Mouse (Mus musculus) liver, embryonic 11.5 days (tissue): ENCODE results near the gene Myo1f. TPM values are rescaled to one million over a fixed set of nuclear protein-coding genes. Genes with fewer than 3 reads are reported as not detected.
"Not testable (repeated sequence)": the region's sequence is repeated elsewhere in the genome, so short reads cannot be mapped to it uniquely, and the experiment has no call there.

Experiments
- ATAC-seq: fragments of 200-750 bp; cut with Nextera tagmentation; replicated peaks from 2 replicates; pipeline ENCODE4 v1.8.0; 2017; ENCODE audit warnings: moderate number of reproducible peaks, mild to moderate bottlenecking, moderate TSS enrichment, moderate library complexity; ENCODE audit not compliant: low FRiP score
- DNase-seq: peaks from one replicate; pipeline ENCODE4 v3.0.0-alpha.2; 2017; ENCODE audit warnings: low spot score
- H3K27ac ChIP-seq: fragments of 300-500 bp; sonication (generic); 2 replicates; pipeline ENCODE4 v1.5.1; 2014; ENCODE audit warnings: mild to moderate bottlenecking, low read depth, low read length, control low read depth
- H3K27me3 ChIP-seq: fragments of 300-500 bp; sonication (generic); replicated peaks from 2 replicates; pipeline ENCODE4 v1.6.1; 2014; ENCODE audit warnings: low read length, mixed read lengths; ENCODE audit not compliant: control insufficient read depth, insufficient read depth
- H3K36me3 ChIP-seq: fragments of 300-500 bp; sonication (generic); 2 replicates; pipeline ENCODE4 v1.6.1; 2014; ENCODE audit warnings: mild to moderate bottlenecking, low read length, moderate library complexity, mixed read lengths; ENCODE audit not compliant: control insufficient read depth, insufficient read depth
- H3K4me1 ChIP-seq: fragments of 300-500 bp; sonication (generic); replicated peaks from 2 replicates; pipeline ENCODE4 v1.6.1; 2014; ENCODE audit warnings: low read length, mixed read lengths; ENCODE audit not compliant: control insufficient read depth, insufficient read depth
- H3K4me2 ChIP-seq: fragments of 300-500 bp; sonication (generic); 2 replicates; pipeline ENCODE4 v1.6.1; 2014; ENCODE audit warnings: mild to moderate bottlenecking, control low read depth, moderate library complexity
- H3K4me3 ChIP-seq: fragments of 300-500 bp; sonication (generic); 2 replicates; pipeline ENCODE4 v1.5.1; 2014; ENCODE audit warnings: low read depth, low read length, control low read depth
- H3K9ac ChIP-seq: fragments of 300-500 bp; sonication (generic); 2 replicates; pipeline ENCODE4 v1.6.1; 2014; ENCODE audit warnings: low read depth, low read length, control low read depth
- H3K9me3 ChIP-seq: fragments of 300-500 bp; sonication (generic); 2 replicates; pipeline ENCODE4 v1.6.1; 2016; ENCODE audit warnings: low read length, inconsistent platforms, mixed read lengths; ENCODE audit not compliant: control insufficient read depth
- WGBS: fragments of 180-500 bp; shearing (Covaris S2); extraction: QIAGEN DNeasy Blood & Tissue Kit; methylation state at CpG from one replicate; pipeline ENCODE4 v1.1.7; 2014; 5-methylcytosine and 5-hydroxymethylcytosine counted together
- polyA plus RNA-seq: library from polyadenylated mRNA; unstranded; fragments of >200 nt; fragmentation: Nextera tagmentation; extraction: Ambion mirVana; gene quantifications from 2 replicates; pipeline ENCODE4 v1.2.1, GENCODE M21; 2014

Myo1f gene
- polyA plus RNA-seq, 1 experiment from 2014 or later = 8.1 TPM

GRCm38 (mm10) chr17:33600831-33601230 is 45.3 kb downstream of the Myo1f start:
- no peaks in the 10 kb centered on the region for H3K4me1 ChIP-seq
- DNase-seq (no peak), ATAC-seq (no peak)
- no peak overlapping the region for H3K27ac ChIP-seq
- H3K27me3 ChIP-seq = no peaks in the 10 kb centered on the region
- H3K9me3 ChIP-seq = peaks cover 5% of the 10 kb centered on the region; the same call in 1 of the 2 replicates
- H3K36me3 ChIP-seq = no peaks in the 10 kb centered on the region
- no peak overlapping the region for H3K4me3 ChIP-seq
- WGBS = 73% methylated on average over 3 of the region's 3 CpGs
- no peak overlapping the region for H3K4me2 ChIP-seq
- no peak overlapping the region for H3K9ac ChIP-seq

- Histone ChIP-seq H3K27me3 (no peaks in the 10 kb centered on the region), H3K4me1 (no peaks in the 10 kb centered on the region; the same call in 1 of the 2 replicates), H3K4me2 (no peak overlapping the region), H3K36me3 (no peaks in the 10 kb centered on the region), H3K4me3 (no peak overlapping the region), H3K27ac (no peak overlapping the region), H3K9me3 (peaks cover 5% of the 10 kb centered on the region; the same call in 1 of the 2 replicates), H3K9ac (no peak overlapping the region)
- no peak for ATAC-seq
- DNase-seq = no peak
- WGBS = 84% methylated on average over 12 of the region's 12 CpGs
Observed at GRCm38 (mm10) chr17:33601947-33602346, 46.4 kb downstream of the Myo1f start.

GRCm38 (mm10) chr17:33607273-33607672 is 51.8 kb downstream of the Myo1f start:
- Histone ChIP-seq H3K27ac (no peak overlapping the region), H3K36me3 (no peaks in the 10 kb centered on the region), H3K9me3 (no peaks in the 10 kb centered on the region), H3K4me1 (peaks cover 9% of the 10 kb centered on the region), H3K4me3 (no peak overlapping the region), H3K27me3 (no peaks in the 10 kb centered on the region), H3K4me2 (peak overlapping the region; percentile 27; the same call in 1 of the 2 replicates), H3K9ac (no peak overlapping the region)
- DNase-seq (no peak), ATAC-seq (peak; percentile 90)
- WGBS = 44% methylated on average over 2 of the region's 2 CpGs

- H3K4me1 ChIP-seq = peaks cover 9% of the 10 kb centered on the region
- DNase-seq (no peak), ATAC-seq (no peak)
- no peak overlapping the region for H3K9ac ChIP-seq
- H3K27ac ChIP-seq = no peak overlapping the region
- no peaks in the 10 kb centered on the region for H3K9me3 ChIP-seq
- H3K4me2 ChIP-seq = no peak overlapping the region
- no peaks in the 10 kb centered on the region for H3K27me3 ChIP-seq
- no peaks in the 10 kb centered on the region for H3K36me3 ChIP-seq
- no peak overlapping the region for H3K4me3 ChIP-seq
- 78% methylated on average over 7 of the region's 7 CpGs for WGBS
Observed at GRCm38 (mm10) chr17:33610548-33610947, 55.0 kb downstream of the Myo1f start.

GRCm38 (mm10) chr17:33613726-33614125 is 58.2 kb downstream of the Myo1f start:
- ATAC-seq, H3K4me3 ChIP-seq, H3K9ac ChIP-seq, H3K9me3 ChIP-seq, H3K36me3 ChIP-seq, H3K27me3 ChIP-seq, H3K27ac ChIP-seq, DNase-seq, H3K4me1 ChIP-seq, H3K4me2 ChIP-seq: not testable (repeated sequence)
- WGBS = 92% methylated on average over 5 of the region's 5 CpGs

GRCm38 (mm10) chr17:33627281-33627680 is 71.8 kb downstream of the Myo1f start:
- H3K36me3 ChIP-seq = peaks cover 5% of the 10 kb centered on the region; the same call in 1 of the 2 replicates
- DNase-seq = no peak
- H3K4me3 ChIP-seq = no peak overlapping the region
- H3K27me3 ChIP-seq = no peaks in the 10 kb centered on the region
- WGBS = 91% methylated on average over 3 of the region's 3 CpGs
- H3K27ac ChIP-seq = no peak overlapping the region
- no peaks in the 10 kb centered on the region for H3K9me3 ChIP-seq
- H3K4me2 ChIP-seq = no peak overlapping the region
- no peak for ATAC-seq
- H3K9ac ChIP-seq = no peak overlapping the region
- peaks cover 11% of the 10 kb centered on the region for H3K4me1 ChIP-seq

- 3% methylated on average over 35 of the region's 35 CpGs for WGBS
- Histone ChIP-seq H3K4me1 (peaks cover 11% of the 10 kb centered on the region), H3K9me3 (no peaks in the 10 kb centered on the region), H3K4me3 (peak within 1 kb of the TSS; percentile 59), H3K27me3 (no peaks in the 10 kb centered on the region), H3K4me2 (peak within 1 kb of the TSS; percentile 90), H3K9ac (peak within 1 kb of the TSS; percentile 78), H3K27ac (peak within 1 kb of the TSS; percentile 85), H3K36me3 (peaks cover 5% of the 10 kb centered on the region; the same call in 1 of the 2 replicates)
- ATAC-seq (peak; percentile 97), DNase-seq (peak; percentile 95)
Observed at GRCm38 (mm10) chr17:33628621-33629486, 73.3 kb downstream of the Myo1f start, which contains the start of gene Zfp414. TSS of gene Zfp414 (plus strand) at chr17:33629090.

GRCm38 (mm10) chr17:33629487-33630125 is 74.1 kb downstream of the Myo1f start:
- Histone ChIP-seq H3K4me2 (peak overlapping the region; percentile 90), H3K9me3 (no peaks in the 10 kb centered on the region), H3K4me3 (peak overlapping the region; percentile 59), H3K27me3 (no peaks in the 10 kb centered on the region), H3K4me1 (peaks cover 11% of the 10 kb centered on the region), H3K27ac (peak overlapping the region; percentile 85), H3K36me3 (peaks cover 5% of the 10 kb centered on the region; the same call in 1 of the 2 replicates), H3K9ac (peak overlapping the region; percentile 78)
- ATAC-seq (peak; percentile 54), DNase-seq (no peak)
- WGBS = 57% methylated on average over 12 of the region's 12 CpGs
